Mouse (Mus musculus) liver, embryonic 16.5 days (tissue): ENCODE data around the gene Adamtsl3. TPM values are rescaled to one million over a fixed set of nuclear protein-coding genes. Genes with fewer than 3 reads are reported as not detected.

Source experiments
- ATAC-seq: fragments of 200-750 bp; cut with Nextera tagmentation; 2 replicates; pipeline ENCODE4 v1.8.0; 2017; ENCODE audit warnings: low read depth, mild to moderate bottlenecking, moderate number of reproducible peaks, moderate library complexity
- H3K27ac ChIP-seq: fragments of 300-500 bp; sonication (generic); 2 replicates; pipeline ENCODE4 v1.5.1; 2014; ENCODE audit warnings: mild to moderate bottlenecking, low read length
- H3K27me3 ChIP-seq: fragments of 300-500 bp; sonication (generic); 2 replicates; pipeline ENCODE4 v1.6.1; 2014; ENCODE audit warnings: low read depth, low read length, mixed read lengths; ENCODE audit not compliant: control insufficient read depth, insufficient read depth
- H3K36me3 ChIP-seq: fragments of 300-500 bp; sonication (generic); 2 replicates; pipeline ENCODE4 v1.6.1; 2014; ENCODE audit warnings: mild to moderate bottlenecking; ENCODE audit not compliant: control insufficient read depth, insufficient read depth
- H3K4me1 ChIP-seq: fragments of 300-500 bp; sonication (generic); 2 replicates; pipeline ENCODE4 v1.6.1; 2014; ENCODE audit warnings: low read depth, low read length, mixed read lengths; ENCODE audit not compliant: control insufficient read depth
- H3K4me2 ChIP-seq: fragments of 300-500 bp; sonication (generic); 2 replicates; pipeline ENCODE4 v1.6.1; 2014; ENCODE audit warnings: low read depth, low read length, mixed read lengths
- H3K4me3 ChIP-seq: fragments of 300-500 bp; sonication (generic); 2 replicates; pipeline ENCODE4 v1.5.1; 2014; ENCODE audit warnings: low read depth, mild to moderate bottlenecking, low read length
- H3K9ac ChIP-seq: fragments of 300-500 bp; sonication (generic); 2 replicates; pipeline ENCODE4 v1.6.1; 2014; ENCODE audit warnings: low read depth, low read length
- H3K9me3 ChIP-seq: fragments of 300-500 bp; sonication (generic); replicated peaks from 2 replicates; pipeline ENCODE4 v1.6.1; 2016; ENCODE audit warnings: low read length; ENCODE audit not compliant: control insufficient read depth
- WGBS: fragments of 180-500 bp; shearing (Covaris S2); extraction: QIAGEN DNeasy Blood & Tissue Kit; methylation state at CpG from one replicate; pipeline ENCODE4 v1.1.7; 2014; ENCODE audit not compliant: insufficient replicate concordance; 5-methylcytosine and 5-hydroxymethylcytosine counted together
- polyA plus RNA-seq: library from polyadenylated mRNA; unstranded; fragments of >200 nt; fragmentation: Nextera tagmentation; extraction: Ambion mirVana; gene quantifications from 2 replicates; pipeline ENCODE4 v1.2.1, GENCODE M21; 2015

The Adamtsl3 gene
- polyA plus RNA-seq, 1 experiment from 2014 or later, result 0.17 TPM

DNA sequence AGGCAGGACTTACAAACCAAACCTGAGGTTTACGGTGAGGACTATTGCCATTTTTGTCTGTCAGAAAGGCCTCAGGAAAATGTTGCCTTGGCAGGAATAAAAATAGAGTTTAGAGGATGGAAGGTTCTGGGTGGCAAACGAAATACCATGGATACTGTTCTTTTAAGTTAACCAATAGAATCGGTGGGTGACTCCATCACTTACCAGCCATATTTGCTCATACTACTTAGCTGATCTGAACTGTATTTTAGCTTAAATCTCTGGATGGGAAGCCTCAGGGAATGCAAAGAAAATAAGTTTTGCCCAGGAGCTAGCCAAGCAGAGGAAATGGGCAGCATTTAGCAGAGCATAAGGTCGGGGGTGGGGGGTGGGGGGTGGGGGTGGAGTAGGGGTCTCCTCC is 312.4 kb downstream of the Adamtsl3 start:
- ATAC-seq, result no peak
- H3K9ac ChIP-seq, result peak overlapping the region; percentile 82
- peak overlapping the region; percentile 77 for H3K4me2 ChIP-seq
- no peaks in the 10 kb centered on the region for H3K27me3 ChIP-seq
- 26% methylated on average over 4 of the region's 4 CpGs for WGBS
- peak overlapping the region; percentile 80 for H3K4me3 ChIP-seq
- H3K4me1 ChIP-seq, result peaks cover 4% of the 10 kb centered on the region; the same call in 1 of the 2 replicates
- H3K36me3 ChIP-seq, result no peaks in the 10 kb centered on the region
- no peak overlapping the region for H3K27ac ChIP-seq
- no peaks in the 10 kb centered on the region for H3K9me3 ChIP-seq

DNA sequence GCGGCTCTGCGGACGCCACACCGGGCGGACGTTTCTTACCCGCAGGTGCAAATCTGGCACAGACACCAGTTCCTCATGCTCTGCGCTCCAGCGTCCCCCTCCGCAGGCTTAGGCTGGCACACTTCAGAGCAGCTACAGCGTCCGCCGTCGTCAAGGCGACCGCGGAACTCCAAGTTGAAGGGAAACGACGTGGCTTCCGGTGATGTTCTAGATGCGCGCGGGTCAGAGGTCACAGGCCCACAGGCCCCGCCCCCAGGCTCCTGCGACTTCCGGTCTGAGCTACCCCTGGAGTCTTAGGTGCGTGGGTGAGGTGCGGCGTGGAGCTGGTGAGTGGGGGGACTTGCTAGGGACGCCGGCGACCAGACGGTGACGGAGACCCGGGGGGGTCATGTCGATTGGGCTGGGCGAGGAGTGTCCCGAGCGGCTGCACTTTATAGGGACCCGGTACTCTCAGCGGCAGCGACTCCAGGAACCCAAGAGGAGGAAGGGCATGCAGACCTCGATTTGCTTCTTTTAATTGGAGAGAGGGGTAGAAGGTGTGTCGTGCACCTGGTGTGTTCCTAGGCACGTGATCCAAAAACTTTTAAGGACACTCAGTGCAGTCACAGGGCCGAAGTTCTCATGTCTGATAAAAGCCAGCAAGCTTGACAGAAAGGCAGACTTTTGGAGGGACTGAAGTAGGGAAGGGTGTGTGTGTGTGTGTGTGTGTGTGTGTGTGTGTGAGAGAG is 313.0 kb downstream of the Adamtsl3 start, which contains the start of the genes Saxo2 and Efl1:
Saxo2 (minus strand) TSS at position 176 of the 728 bp plus-strand sequence.
Efl1 (plus strand) TSS at position 262 of the 728 bp plus-strand sequence.
- H3K9me3 ChIP-seq, result no peaks in the 10 kb centered on the region
- peak within 1 kb of the TSS; percentile 82 for H3K9ac ChIP-seq
- ATAC-seq, result peak; percentile 97
- H3K4me3 ChIP-seq, result peak within 1 kb of the TSS; percentile 80
- no peak within 1 kb of the TSS for H3K27ac ChIP-seq
- no peaks in the 10 kb centered on the region for H3K27me3 ChIP-seq
- under 1% methylated on average over 46 of the region's 46 CpGs for WGBS
- peaks cover 4% of the 10 kb centered on the region; the same call in 1 of the 2 replicates for H3K4me1 ChIP-seq
- no peaks in the 10 kb centered on the region for H3K36me3 ChIP-seq
- H3K4me2 ChIP-seq, result peak within 1 kb of the TSS; percentile 77

DNA sequence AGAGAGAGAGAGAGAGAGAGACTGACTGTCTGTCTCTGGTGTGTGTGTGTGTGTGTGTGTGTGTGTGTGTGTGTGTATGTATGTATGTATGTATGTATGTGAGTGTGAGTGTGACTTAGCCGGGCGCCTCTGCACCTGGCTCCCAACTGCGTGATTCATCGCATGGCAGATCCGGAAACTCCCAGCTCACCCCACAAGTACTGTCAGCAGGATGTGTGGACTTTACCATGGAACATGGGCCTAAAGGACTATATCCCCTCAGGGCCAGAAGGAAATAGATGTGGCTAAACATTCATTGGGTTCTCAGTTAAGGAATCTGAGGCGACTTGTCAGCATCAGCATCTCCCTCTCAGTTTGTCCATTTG is 313.6 kb downstream of the Adamtsl3 start:
- peak overlapping the region; percentile 80 for H3K4me3 ChIP-seq
- H3K27ac ChIP-seq, result no peak overlapping the region
- H3K9ac ChIP-seq, result peak overlapping the region; percentile 82
- no peaks in the 10 kb centered on the region for H3K9me3 ChIP-seq
- 8% methylated on average over 6 of the region's 6 CpGs for WGBS
- no peaks in the 10 kb centered on the region for H3K36me3 ChIP-seq
- no peaks in the 10 kb centered on the region for H3K27me3 ChIP-seq
- peak overlapping the region; percentile 77 for H3K4me2 ChIP-seq
- ATAC-seq, result peak; percentile 5; the same call in 1 of the 2 replicates
- peaks cover 4% of the 10 kb centered on the region; the same call in 1 of the 2 replicates for H3K4me1 ChIP-seq

Other genes with a start within 250 kb of the Adamtsl3 start
- 0.16 and 0.19 TPM in 2 replicates for gene Sh3gl3, start 161.9 kb upstream of the Adamtsl3 start, polyA plus RNA-seq